Mouse (Mus musculus): Measurements from ENCODE around the gene Fam189b. TPM values are rescaled to one million over a fixed set of nuclear protein-coding genes. Genes with fewer than 3 reads are reported as not detected.

Fam189b gene
- polyA plus RNA-seq, 1 experiment from 2014 or later = 10.5 TPM

- H3K4me2 ChIP-seq = no peak overlapping the region
- H3K9me3 ChIP-seq (replicated peaks) = no peaks in the 10 kb centered on the region
- H3K27ac ChIP-seq = no peak overlapping the region
- no peak for ATAC-seq (replicated peaks; ENCODE audit: insufficient number of reproducible peaks, insufficient read depth, low FRiP score, low read depth)
- H3K36me3 ChIP-seq = no peaks in the 10 kb centered on the region
- no peak overlapping the region for H3K9ac ChIP-seq
- H3K4me3 ChIP-seq = no peak overlapping the region
- 13% methylated on average over 8 of the region's 8 CpGs for WGBS
- H3K4me1 ChIP-seq (replicated peaks) = peaks cover 17% of the 10 kb centered on the region
- H3K27me3 ChIP-seq = no peaks in the 10 kb centered on the region
These were observed 36.6 kb downstream of the Fam189b start for GRCm38 (mm10) chr3:89219546-89219945.

GRCm38 (mm10) chr3:89221167-89221566, 38.2 kb downstream of the Fam189b start:
- Histone ChIP-seq H3K4me1 (replicated peaks) (peaks cover under 1% of the 10 kb centered on the region), H3K36me3 (no peaks in the 10 kb centered on the region), H3K4me2 (no peak overlapping the region), H3K27ac (no peak overlapping the region), H3K4me3 (no peak overlapping the region), H3K9ac (no peak overlapping the region), H3K9me3 (replicated peaks) (no peaks in the 10 kb centered on the region), H3K27me3 (peaks cover 13% of the 10 kb centered on the region)
- 78% methylated on average over 5 of the region's 5 CpGs for whole genome bisulfite sequencing
- no peak for ATAC-seq (replicated peaks; ENCODE audit: insufficient number of reproducible peaks, insufficient read depth, low FRiP score, low read depth)

GRCm38 (mm10) chr3:89224796-89225195, 41.9 kb downstream of the Fam189b start:
- peaks cover 22% of the 10 kb centered on the region for H3K27me3 ChIP-seq
- no peak overlapping the region for H3K9ac ChIP-seq
- no peak overlapping the region for H3K27ac ChIP-seq
- H3K4me2 ChIP-seq = no peak overlapping the region
- no peak overlapping the region for H3K4me3 ChIP-seq
- no peaks in the 10 kb centered on the region for H3K36me3 ChIP-seq
- H3K9me3 ChIP-seq (replicated peaks) = no peaks in the 10 kb centered on the region
- WGBS = 71% methylated on average over 11 of the region's 11 CpGs
- ATAC-seq (replicated peaks; ENCODE audit: insufficient number of reproducible peaks, insufficient read depth, low FRiP score, low read depth) = no peak
- peaks cover 17% of the 10 kb centered on the region for H3K4me1 ChIP-seq (replicated peaks)

- no peaks in the 10 kb centered on the region for H3K36me3 ChIP-seq
- H3K9ac ChIP-seq = no peak overlapping the region
- peaks cover 28% of the 10 kb centered on the region for H3K27me3 ChIP-seq
- peak overlapping the region; percentile 17; the same call in 1 of the 2 replicates for H3K4me2 ChIP-seq
- H3K4me1 ChIP-seq (replicated peaks) = peaks cover 17% of the 10 kb centered on the region
- no peak for ATAC-seq (replicated peaks; ENCODE audit: insufficient number of reproducible peaks, insufficient read depth, low FRiP score, low read depth)
- no peak overlapping the region for H3K27ac ChIP-seq
- no peaks in the 10 kb centered on the region for H3K9me3 ChIP-seq (replicated peaks)
- no peak overlapping the region for H3K4me3 ChIP-seq
- WGBS = 63% methylated on average over 12 of the region's 12 CpGs
These were observed 42.4 kb downstream of the Fam189b start for GRCm38 (mm10) chr3:89225321-89225815.

- Histone ChIP-seq H3K4me3 (no peak overlapping the region), H3K4me1 (replicated peaks) (peaks cover 17% of the 10 kb centered on the region), H3K27me3 (peaks cover 32% of the 10 kb centered on the region), H3K9ac (no peak overlapping the region), H3K9me3 (replicated peaks) (no peaks in the 10 kb centered on the region), H3K4me2 (peak overlapping the region; percentile 17; the same call in 1 of the 2 replicates), H3K36me3 (no peaks in the 10 kb centered on the region), H3K27ac (no peak overlapping the region)
- no peak for ATAC-seq (replicated peaks; ENCODE audit: insufficient number of reproducible peaks, insufficient read depth, low FRiP score, low read depth)
- WGBS = 60% methylated on average over 4 of the region's 4 CpGs
These were observed 43.0 kb downstream of the Fam189b start for GRCm38 (mm10) chr3:89225918-89226317.

GRCm38 (mm10) chr3:89226361-89226760, 43.4 kb downstream of the Fam189b start:
- Histone ChIP-seq H3K27me3 (peaks cover 32% of the 10 kb centered on the region), H3K9me3 (replicated peaks) (no peaks in the 10 kb centered on the region), H3K4me2 (peak overlapping the region; percentile 17; the same call in 1 of the 2 replicates), H3K4me1 (replicated peaks) (peaks cover 17% of the 10 kb centered on the region), H3K9ac (no peak overlapping the region), H3K4me3 (peak overlapping the region; percentile 55; the same call in 1 of the 2 replicates), H3K27ac (no peak overlapping the region), H3K36me3 (no peaks in the 10 kb centered on the region)
- ATAC-seq (replicated peaks; ENCODE audit: insufficient number of reproducible peaks, insufficient read depth, low FRiP score, low read depth) = no peak
- 60% methylated on average over 11 of the region's 11 CpGs for WGBS

- Histone ChIP-seq H3K4me1 (replicated peaks) (peaks cover 17% of the 10 kb centered on the region), H3K9me3 (replicated peaks) (no peaks in the 10 kb centered on the region), H3K27me3 (peaks cover 32% of the 10 kb centered on the region), H3K27ac (peak within 1 kb of the TSS; percentile 56), H3K9ac (0 out of 2 replicates have a peak within 1 kb of the TSS, but pooled peaks have one; percentile 26), H3K4me2 (peak within 1 kb of the TSS; percentile 66), H3K36me3 (no peaks in the 10 kb centered on the region), H3K4me3 (peak within 1 kb of the TSS; percentile 55)
- WGBS = 10% methylated on average over 20 of the region's 21 CpGs
- peak; percentile 1; the same call in 1 of the 2 replicates for ATAC-seq (replicated peaks; ENCODE audit: insufficient number of reproducible peaks, insufficient read depth, low FRiP score, low read depth)
These were observed 44.0 kb downstream of the Fam189b start, which contains the start of gene Mtx1 for GRCm38 (mm10) chr3:89226900-89227299. Mtx1 (minus strand) TSS chr3:89227088.

GRCm38 (mm10) chr3:89227307-89228179, 44.6 kb downstream of the Fam189b start:
- Histone ChIP-seq H3K4me2 (peak overlapping the region; percentile 66), H3K36me3 (no peaks in the 10 kb centered on the region), H3K27ac (peak overlapping the region; percentile 56), H3K9me3 (replicated peaks) (no peaks in the 10 kb centered on the region), H3K4me3 (peak overlapping the region; percentile 55), H3K27me3 (peaks cover 32% of the 10 kb centered on the region), H3K4me1 (replicated peaks) (peaks cover 17% of the 10 kb centered on the region), H3K9ac (0 out of 2 replicates have a peak overlapping the region, but pooled peaks have one; percentile 26)
- peak; percentile 74 for ATAC-seq (replicated peaks; ENCODE audit: insufficient number of reproducible peaks, insufficient read depth, low FRiP score, low read depth)
- whole genome bisulfite sequencing = 4% methylated on average over 41 of the region's 41 CpGs

GRCm38 (mm10) chr3:89228180-89228549, 45.2 kb downstream of the Fam189b start:
- peaks cover 32% of the 10 kb centered on the region for H3K27me3 ChIP-seq
- under 1% methylated on average over 20 of the region's 20 CpGs for WGBS
- H3K36me3 ChIP-seq = no peaks in the 10 kb centered on the region
- peaks cover 22% of the 10 kb centered on the region for H3K4me1 ChIP-seq (replicated peaks)
- H3K4me2 ChIP-seq = peak overlapping the region; percentile 66
- no peaks in the 10 kb centered on the region for H3K9me3 ChIP-seq (replicated peaks)
- H3K27ac ChIP-seq = peak overlapping the region; percentile 56
- ATAC-seq (replicated peaks; ENCODE audit: insufficient number of reproducible peaks, insufficient read depth, low FRiP score, low read depth) = peak; percentile 63
- H3K4me3 ChIP-seq = peak overlapping the region; percentile 55
- H3K9ac ChIP-seq = peak overlapping the region; percentile 56; the same call in 1 of the 2 replicates

GRCm38 (mm10) chr3:89228836-89229235, 45.9 kb downstream of the Fam189b start, which contains the start of gene Muc1:
Muc1 (plus strand) TSS chr3:89229057.
- Histone ChIP-seq H3K9me3 (replicated peaks) (no peaks in the 10 kb centered on the region), H3K4me3 (peak within 1 kb of the TSS; percentile 55), H3K27me3 (peaks cover 32% of the 10 kb centered on the region), H3K9ac (peak within 1 kb of the TSS; percentile 56; the same call in 1 of the 2 replicates), H3K36me3 (no peaks in the 10 kb centered on the region), H3K4me1 (replicated peaks) (peaks cover 29% of the 10 kb centered on the region), H3K27ac (peak within 1 kb of the TSS; percentile 56), H3K4me2 (peak within 1 kb of the TSS; percentile 66)
- no peak for ATAC-seq (replicated peaks; ENCODE audit: insufficient number of reproducible peaks, insufficient read depth, low FRiP score, low read depth)
- 36% methylated on average over 10 of the region's 10 CpGs for WGBS

GRCm38 (mm10) chr3:89229276-89229675, 46.3 kb downstream of the Fam189b start:
- no peak overlapping the region for H3K4me3 ChIP-seq
- H3K27ac ChIP-seq = no peak overlapping the region
- H3K9me3 ChIP-seq (replicated peaks) = no peaks in the 10 kb centered on the region
- H3K9ac ChIP-seq = no peak overlapping the region
- no peaks in the 10 kb centered on the region for H3K36me3 ChIP-seq
- ATAC-seq (replicated peaks; ENCODE audit: insufficient number of reproducible peaks, insufficient read depth, low FRiP score, low read depth) = no peak
- 59% methylated on average over 4 of the region's 4 CpGs for WGBS
- H3K4me1 ChIP-seq (replicated peaks) = peaks cover 33% of the 10 kb centered on the region
- peaks cover 32% of the 10 kb centered on the region for H3K27me3 ChIP-seq
- 0 out of 2 replicates have a peak overlapping the region, but pooled peaks have one; percentile 66 for H3K4me2 ChIP-seq
